Mouse (Mus musculus) bone marrow macrophage, adult 2 months (primary cell): Measurements from ENCODE around the gene Aldh1b1.

Experiments
- CTCF ChIP-seq: IDR thresholded peaks from 2 replicates; pipeline ENCODE4 v1.5.1; 2012; ENCODE audit warnings: low read depth, mild to moderate bottlenecking, low read length, moderate library complexity
- POLR2A ChIP-seq: IDR thresholded peaks from 2 replicates; pipeline ENCODE4 v1.6.1; 2012; ENCODE audit warnings: mild to moderate bottlenecking, low read depth, low read length, borderline replicate concordance

GRCm38 (mm10) chr4:45799956-45800537 lies 1.2 kb downstream of the Aldh1b1 start:
- TF ChIP-seq POLR2A: no peak
- no peak for TF ChIP-seq CTCF
